Comparison of ENCODE assay signal across 10 mouse cellular contexts in genomic region chr11:61659011-61659858, GRCm38 (mm10). TPM values are rescaled to one million over a fixed set of nuclear protein-coding genes. Genes with fewer than 3 reads are reported as not detected.
DNase-seq lines count a peak whose midpoint lies in the region; ATAC-seq lines count a peak whose summit lies in the region.
"Had no signal": no experiment of that assay in that cellular context is flagged by ENCODE, and none has a peak within 500 bp of the region (broad histone marks: within the 10 kb centered on the region; RNA-seq: fewer than 3 reads in every experiment).

No protein-coding gene starts in this region.

- H3K4me3 ChIP-seq in hindbrain, embryonic 10.5 days, result no peak overlapping the region
- H3K4me3 ChIP-seq in hindbrain, embryonic 11.5 days (ENCODE audit: low read depth, low read length), result no peak overlapping the region
- H3K4me3 ChIP-seq in midbrain, embryonic 10.5 days, result no peak overlapping the region
- no peak overlapping the region for H3K4me3 ChIP-seq in midbrain, embryonic 14.5 days (replicated peaks; ENCODE audit: low read depth, low read length)

- DNase-seq in hindbrain, embryonic 10.5 days (ENCODE audit: low spot score), result no peak
- DNase-seq in hindbrain, embryonic 11.5 days (ENCODE audit: low spot score), result no peak
- no peak for DNase-seq in midbrain, embryonic 10.5 days (ENCODE audit: low spot score)
- DNase-seq in midbrain, embryonic 14.5 days, result no peak
- DNase-seq in cerebellum, adult 8-10 months, result peak; percentile 59
- peak; percentile 28 to 61 for DNase-seq in kidney, postnatal 25 days
- DNase-seq in urinary bladder, postnatal 4 days (ENCODE audit: low spot score in 2 of 2), result no peak
- no peak for DNase-seq in urinary bladder, postnatal 25 days (ENCODE audit: low spot score)
- DNase-seq: gastrocnemius, postnatal 25 days had no signal

- H3K27ac ChIP-seq in hindbrain, embryonic 10.5 days, result 0 out of 2 replicates have a peak overlapping the region, but pooled peaks have one; percentile 12
- no peak overlapping the region; the same call in 1 of the 2 replicates for H3K27ac ChIP-seq in hindbrain, embryonic 11.5 days (ENCODE audit: low read depth, low read length)
- H3K27ac ChIP-seq in midbrain, embryonic 10.5 days (replicated peaks), result 0 out of 2 replicates have a peak overlapping the region, but pooled peaks have one; percentile 13
- no peak overlapping the region for H3K27ac ChIP-seq in midbrain, embryonic 14.5 days (replicated peaks; ENCODE audit: low read depth, low read length)
- H3K27ac ChIP-seq: liver, embryonic 14.5 days had no signal

- no peak for ATAC-seq in hindbrain, embryonic 11.5 days (ENCODE audit: low FRiP score)
- ATAC-seq in midbrain, embryonic 14.5 days (ENCODE audit: low FRiP score, low TSS enrichment), result no peak

- H3K36me3 ChIP-seq in hindbrain, embryonic 10.5 days, result no peaks in the 10 kb centered on the region
- no peaks in the 10 kb centered on the region for H3K36me3 ChIP-seq in hindbrain, embryonic 11.5 days (ENCODE audit: control insufficient read depth, insufficient read depth, low read length)
- H3K36me3 ChIP-seq in midbrain, embryonic 10.5 days, result no peaks in the 10 kb centered on the region
- no peaks in the 10 kb centered on the region for H3K36me3 ChIP-seq in midbrain, embryonic 14.5 days (ENCODE audit: control insufficient read depth, insufficient read depth, low read length)

- peaks cover 15% of the 10 kb centered on the region; the same call in 1 of the 2 replicates for H3K4me1 ChIP-seq in hindbrain, embryonic 10.5 days (replicated peaks)
- H3K4me1 ChIP-seq in hindbrain, embryonic 11.5 days (replicated peaks; ENCODE audit: control insufficient read depth, insufficient read depth, low read length), result no peaks in the 10 kb centered on the region
- 0 out of 2 replicates have a peak, but pooled peaks cover 2% of the 10 kb centered on the region for H3K4me1 ChIP-seq in midbrain, embryonic 10.5 days
- no peaks in the 10 kb centered on the region for H3K4me1 ChIP-seq in midbrain, embryonic 14.5 days (ENCODE audit: control insufficient read depth, insufficient read depth, low read length)

- no peaks in the 10 kb centered on the region for H3K27me3 ChIP-seq in hindbrain, embryonic 10.5 days (ENCODE audit: insufficient read depth, poor library complexity, severe bottlenecking)
- no peaks in the 10 kb centered on the region for H3K27me3 ChIP-seq in hindbrain, embryonic 11.5 days (ENCODE audit: control insufficient read depth, insufficient read depth, low read length)
- H3K27me3 ChIP-seq in midbrain, embryonic 10.5 days (ENCODE audit: low read depth, poor library complexity, severe bottlenecking), result no peaks in the 10 kb centered on the region
- no peaks in the 10 kb centered on the region for H3K27me3 ChIP-seq in midbrain, embryonic 14.5 days (ENCODE audit: control insufficient read depth, insufficient read depth, low read length)

- no peak overlapping the region for H3K9ac ChIP-seq in hindbrain, embryonic 11.5 days (ENCODE audit: low read depth, low read length)
- H3K9ac ChIP-seq in midbrain, embryonic 14.5 days (replicated peaks; ENCODE audit: low read length), result no peak overlapping the region
- H3K9ac ChIP-seq: liver, embryonic 14.5 days had no signal

- H3K9me3 ChIP-seq in hindbrain, embryonic 10.5 days, result no peaks in the 10 kb centered on the region
- H3K9me3 ChIP-seq in hindbrain, embryonic 11.5 days (ENCODE audit: control insufficient read depth, low read length), result no peaks in the 10 kb centered on the region
- H3K9me3 ChIP-seq in midbrain, embryonic 10.5 days (replicated peaks), result no peaks in the 10 kb centered on the region
- no peaks in the 10 kb centered on the region for H3K9me3 ChIP-seq in midbrain, embryonic 14.5 days (ENCODE audit: control insufficient read depth, low read length)

- H3K4me2 ChIP-seq in hindbrain, embryonic 11.5 days (replicated peaks; ENCODE audit: low read depth, low read length), result no peak overlapping the region
- H3K4me2 ChIP-seq in midbrain, embryonic 14.5 days (ENCODE audit: low read length), result no peak overlapping the region

- 76% methylated on average over 4 of the region's 4 CpGs for WGBS in hindbrain, embryonic 10.5 days
- 85% methylated on average over 4 of the region's 4 CpGs for WGBS in hindbrain, embryonic 11.5 days
- 80% methylated on average over 4 of the region's 4 CpGs for WGBS in midbrain, embryonic 10.5 days
- 86% methylated on average over 4 of the region's 4 CpGs for WGBS in midbrain, embryonic 14.5 days

RNA-seq across cellular contexts. Expression of gene Grap, which starts 6.2 kb away (rescaled TPM):
- polyA plus RNA-seq in hindbrain, embryonic 10.5 days (2016; fragmentation: Nextera tagmentation; extraction: Ambion mirVana), result 7.8 and 8.6 TPM in 2 replicates
- polyA plus RNA-seq in hindbrain, embryonic 11.5 days (2014; fragmentation: Nextera tagmentation; extraction: Ambion mirVana), result 5.3 and 6.8 TPM in 2 replicates
- 8.2 and 8.6 TPM in 2 replicates for polyA plus RNA-seq in midbrain, embryonic 10.5 days (2016; fragmentation: Nextera tagmentation; extraction: Ambion mirVana)
- polyA plus RNA-seq in midbrain, embryonic 14.5 days (2014; fragmentation: Nextera tagmentation; extraction: Ambion mirVana), result 6.0 and 6.8 TPM in 2 replicates

RNA-seq across cellular contexts. Expression of gene Fam83g, which starts 24.7 kb away (rescaled TPM):
- polyA plus RNA-seq in hindbrain, embryonic 10.5 days (2016; fragmentation: Nextera tagmentation; extraction: Ambion mirVana), result 0.68 and 1.8 TPM in 2 replicates
- polyA plus RNA-seq in hindbrain, embryonic 11.5 days (2014; fragmentation: Nextera tagmentation; extraction: Ambion mirVana), result 0.18 and 0.31 TPM in 2 replicates
- 0.86 and 0.95 TPM in 2 replicates for polyA plus RNA-seq in midbrain, embryonic 10.5 days (2016; fragmentation: Nextera tagmentation; extraction: Ambion mirVana)
- 0.11 and 0.16 TPM in 2 replicates for polyA plus RNA-seq in midbrain, embryonic 14.5 days (2014; fragmentation: Nextera tagmentation; extraction: Ambion mirVana)

Comparison
In these comparisons a context has a peak if more than half of its experiments do, and no peak if none do; other contexts are left out.
1. H3K27ac ChIP-seq: peak in hindbrain, embryonic 10.5 days (single experiment) and midbrain, embryonic 10.5 days (single experiment); none in hindbrain, embryonic 11.5 days (single experiment) and midbrain, embryonic 14.5 days (single experiment).
2. DNase-seq: peak in cerebellum, adult 8-10 months (single experiment) and kidney, postnatal 25 days (2 of 2); none in hindbrain, embryonic 10.5 days (single experiment), hindbrain, embryonic 11.5 days (single experiment), midbrain, embryonic 10.5 days (single experiment), midbrain, embryonic 14.5 days (single experiment), urinary bladder, postnatal 4 days (0 of 2) and urinary bladder, postnatal 25 days (single experiment).